Mouse (Mus musculus) kidney, adult 2 months (tissue): ENCODE measurements around the gene Hoxa9.

Source experiments
- CTCF ChIP-seq: fragments of 200-500 bp; conservative IDR thresholded peaks from 2 replicates; pipeline ENCODE4 v1.5.1; 2011; ENCODE audit warnings: low read depth, mild to moderate bottlenecking, control low read depth, low read length, moderate library complexity, mixed read lengths; ENCODE audit not compliant: insufficient read depth, insufficient read length
- POLR2A ChIP-seq: fragments of 200-500 bp; IDR thresholded peaks from one replicate; pipeline ENCODE4 v1.6.1; 2011; ENCODE audit warnings: low read depth, low read length, control low read depth

GRCm38 (mm10) chr6:52225612-52226568 is 5.0 kb downstream of the Hoxa9 start:
- TF ChIP-seq CTCF (no peak), POLR2A (no peak)
